Mouse (Mus musculus): ENCODE results near the gene Nckap1. TPM values are rescaled to one million over a fixed set of nuclear protein-coding genes. Genes with fewer than 3 reads are reported as not detected.

The Nckap1 gene
- polyA plus RNA-seq, 2 experiments = 9.9 to 11.4 TPM

- no peak for TF ChIP-seq EP300 (IDR thresholded peaks at IDR 0.05; ENCODE audit: low read depth)
- no peak for TF ChIP-seq CTCF (IDR thresholded peaks at IDR 0.05; ENCODE audit: low read depth)
- H3K36me3 ChIP-seq (replicated peaks; ENCODE audit: control insufficient read depth, insufficient read depth, low read depth) = no peaks in the 10 kb centered on the region
- H3K9ac ChIP-seq (replicated peaks) = no peak overlapping the region
- no peak overlapping the region for H3K4me2 ChIP-seq (ENCODE audit: low read depth)
- H3K27ac ChIP-seq = no peak overlapping the region
- H3K4me3 ChIP-seq (ENCODE audit: insufficient read depth in 1 of 2, low read depth in 2 of 2, low read length in 2 of 2) = no peak overlapping the region
- H3K4me1 ChIP-seq (replicated peaks; ENCODE audit: control insufficient read depth in 2 of 2, insufficient read depth in 2 of 2, low read length in 1 of 2) = peaks cover 2 to 4% of the 10 kb centered on the region in 2 experiments; a peak in 2 of 4 replicates
- DNase-seq (ENCODE audit: low read depth in 3 of 3, low spot score in 3 of 3) (no peak), ATAC-seq (ENCODE audit: insufficient read depth) (no peak)
- no peaks in the 10 kb centered on the region for H3K27me3 ChIP-seq (ENCODE audit: control insufficient read depth, insufficient read depth, low read length)
- H3K9me3 ChIP-seq (ENCODE audit: control insufficient read depth, low read length) = no peaks in the 10 kb centered on the region
- 78% methylated on average over 2 of the region's 2 CpGs for WGBS (ENCODE audit: insufficient replicate concordance)
These were observed 31.6 kb upstream of the Nckap1 start for GRCm38 (mm10) chr2:80612796-80613195.

- TF ChIP-seq EP300 (IDR thresholded peaks at IDR 0.05; ENCODE audit: low read depth) (no peak), CTCF (IDR thresholded peaks at IDR 0.05; ENCODE audit: low read depth) (no peak)
- H3K27ac ChIP-seq = no peak overlapping the region
- no peak overlapping the region for H3K9ac ChIP-seq (replicated peaks)
- no peaks in the 10 kb centered on the region for H3K9me3 ChIP-seq (ENCODE audit: control insufficient read depth, low read length)
- 54% methylated on average over 1 of the region's 1 CpGs for WGBS (ENCODE audit: insufficient replicate concordance)
- H3K27me3 ChIP-seq (ENCODE audit: control insufficient read depth, insufficient read depth, low read length) = no peaks in the 10 kb centered on the region
- peaks cover 2 to 4% of the 10 kb centered on the region in 2 experiments; a peak in 2 of 4 replicates for H3K4me1 ChIP-seq (replicated peaks; ENCODE audit: control insufficient read depth in 2 of 2, insufficient read depth in 2 of 2, low read length in 1 of 2)
- H3K36me3 ChIP-seq (replicated peaks; ENCODE audit: control insufficient read depth, insufficient read depth, low read depth) = no peaks in the 10 kb centered on the region
- ATAC-seq (ENCODE audit: insufficient read depth) = no peak
- H3K4me3 ChIP-seq (ENCODE audit: insufficient read depth in 1 of 2, low read depth in 2 of 2, low read length in 2 of 2) = no peak overlapping the region
- H3K4me2 ChIP-seq (ENCODE audit: low read depth) = no peak overlapping the region
- no peak for DNase-seq (ENCODE audit: low read depth in 3 of 3, low spot score in 3 of 3)
These were observed 31.1 kb upstream of the Nckap1 start for GRCm38 (mm10) chr2:80612286-80612685.

- no peak overlapping the region for H3K9ac ChIP-seq (replicated peaks)
- no peaks in the 10 kb centered on the region for H3K36me3 ChIP-seq (replicated peaks; ENCODE audit: control insufficient read depth, insufficient read depth, low read depth)
- DNase-seq (ENCODE audit: low read depth in 3 of 3, low spot score in 3 of 3) (no peak), ATAC-seq (ENCODE audit: insufficient read depth) (no peak)
- H3K4me1 ChIP-seq (replicated peaks; ENCODE audit: control insufficient read depth in 2 of 2, insufficient read depth in 2 of 2, low read length in 1 of 2) = no peaks in the 10 kb centered on the region
- no peak overlapping the region for H3K4me3 ChIP-seq (ENCODE audit: insufficient read depth in 1 of 2, low read depth in 2 of 2, low read length in 2 of 2)
- H3K27ac ChIP-seq = no peak overlapping the region
- H3K9me3 ChIP-seq (ENCODE audit: control insufficient read depth, low read length) = no peaks in the 10 kb centered on the region
- TF ChIP-seq CTCF (IDR thresholded peaks at IDR 0.05; ENCODE audit: low read depth) = no peak
- no peak for TF ChIP-seq EP300 (IDR thresholded peaks at IDR 0.05; ENCODE audit: low read depth)
- WGBS (ENCODE audit: insufficient replicate concordance) = 85% methylated on average over 19 of the region's 19 CpGs
- no peaks in the 10 kb centered on the region for H3K27me3 ChIP-seq (ENCODE audit: control insufficient read depth, insufficient read depth, low read length)
- H3K4me2 ChIP-seq (ENCODE audit: low read depth) = no peak overlapping the region
These were observed 22.7 kb upstream of the Nckap1 start for GRCm38 (mm10) chr2:80603771-80604426.

GRCm38 (mm10) chr2:80602756-80603155 lies 21.6 kb upstream of the Nckap1 start:
- no peak overlapping the region for H3K4me2 ChIP-seq (ENCODE audit: low read depth)
- no peak for TF ChIP-seq EP300 (IDR thresholded peaks at IDR 0.05; ENCODE audit: low read depth)
- no peak for TF ChIP-seq CTCF (IDR thresholded peaks at IDR 0.05; ENCODE audit: low read depth)
- DNase-seq (ENCODE audit: low read depth in 3 of 3, low spot score in 3 of 3) (no peak), ATAC-seq (ENCODE audit: insufficient read depth) (no peak)
- H3K27ac ChIP-seq = no peak overlapping the region
- no peaks in the 10 kb centered on the region for H3K36me3 ChIP-seq (replicated peaks; ENCODE audit: control insufficient read depth, insufficient read depth, low read depth)
- H3K4me3 ChIP-seq (ENCODE audit: insufficient read depth in 1 of 2, low read depth in 2 of 2, low read length in 2 of 2) = no peak overlapping the region
- H3K9me3 ChIP-seq (ENCODE audit: control insufficient read depth, low read length) = no peaks in the 10 kb centered on the region
- H3K9ac ChIP-seq (replicated peaks) = no peak overlapping the region
- WGBS (ENCODE audit: insufficient replicate concordance) = 71% methylated on average over 12 of the region's 13 CpGs
- H3K4me1 ChIP-seq (replicated peaks; ENCODE audit: control insufficient read depth in 2 of 2, insufficient read depth in 2 of 2, low read length in 1 of 2) = no peaks in the 10 kb centered on the region
- H3K27me3 ChIP-seq (ENCODE audit: control insufficient read depth, insufficient read depth, low read length) = no peaks in the 10 kb centered on the region

- H3K4me3 ChIP-seq (ENCODE audit: insufficient read depth in 1 of 2, low read depth in 2 of 2, low read length in 2 of 2) = no peak overlapping the region
- H3K4me2 ChIP-seq (ENCODE audit: low read depth) = no peak overlapping the region
- no peaks in the 10 kb centered on the region for H3K9me3 ChIP-seq (ENCODE audit: control insufficient read depth, low read length)
- DNase-seq (ENCODE audit: low read depth in 3 of 3, low spot score in 3 of 3) (no peak), ATAC-seq (ENCODE audit: insufficient read depth) (no peak)
- TF ChIP-seq EP300 (IDR thresholded peaks at IDR 0.05; ENCODE audit: low read depth) (no peak), CTCF (IDR thresholded peaks at IDR 0.05; ENCODE audit: low read depth) (no peak)
- no peak overlapping the region for H3K9ac ChIP-seq (replicated peaks)
- no peaks in the 10 kb centered on the region for H3K27me3 ChIP-seq (ENCODE audit: control insufficient read depth, insufficient read depth, low read length)
- H3K36me3 ChIP-seq (replicated peaks; ENCODE audit: control insufficient read depth, insufficient read depth, low read depth) = no peaks in the 10 kb centered on the region
- H3K27ac ChIP-seq = no peak overlapping the region
- no peaks in the 10 kb centered on the region for H3K4me1 ChIP-seq (replicated peaks; ENCODE audit: control insufficient read depth in 2 of 2, insufficient read depth in 2 of 2, low read length in 1 of 2)
These were observed 19.4 kb upstream of the Nckap1 start for GRCm38 (mm10) chr2:80600611-80601010.
